Mouse (Mus musculus) forebrain, embryonic 14.5 days (tissue): ENCODE data around the gene Ntm. TPM values are rescaled to one million over a fixed set of nuclear protein-coding genes. Genes with fewer than 3 reads are reported as not detected.

Experiments used
- ATAC-seq: fragments of 200-750 bp; cut with Nextera tagmentation; 2 replicates; pipeline ENCODE4 v1.8.0; 2017; ENCODE audit warnings: mild to moderate bottlenecking, moderate library complexity
- DNase-seq: peaks from one replicate; pipeline ENCODE4 v3.0.0-alpha.2; 2015; ENCODE audit warnings: low spot score
- H3K27ac ChIP-seq: fragments of 300-500 bp; sonication (generic); 2 replicates; pipeline ENCODE4 v1.5.1; 2014; ENCODE audit warnings: low read depth, mild to moderate bottlenecking, control low read depth, low read length, moderate library complexity
- H3K27me3 ChIP-seq: fragments of 300-500 bp; sonication (generic); replicated peaks from 2 replicates; pipeline ENCODE4 v1.6.1; 2014; ENCODE audit warnings: low read length, control low read depth, mixed read lengths; ENCODE audit not compliant: control insufficient read depth, insufficient read depth
- H3K36me3 ChIP-seq: fragments of 300-500 bp; sonication (generic); 2 replicates; pipeline ENCODE4 v1.6.1; 2014; ENCODE audit warnings: low read length, control low read depth; ENCODE audit not compliant: control insufficient read depth, insufficient read depth
- H3K4me1 ChIP-seq: fragments of 300-500 bp; sonication (generic); 2 replicates; pipeline ENCODE4 v1.6.1; 2014; ENCODE audit warnings: antibody characterized with exemption, low read length, control low read depth; ENCODE audit not compliant: control insufficient read depth, insufficient read depth
- H3K4me2 ChIP-seq: fragments of 300-500 bp; sonication (generic); 2 replicates; pipeline ENCODE4 v1.6.1; 2014; ENCODE audit warnings: mild to moderate bottlenecking, control low read depth, low read length
- H3K4me3 ChIP-seq: fragments of 300-500 bp; sonication (generic); 2 replicates; pipeline ENCODE4 v1.5.1; 2014; ENCODE audit warnings: low read depth, low read length, control low read depth
- H3K9ac ChIP-seq: fragments of 300-500 bp; sonication (generic); 2 replicates; pipeline ENCODE4 v1.6.1; 2014; ENCODE audit warnings: mild to moderate bottlenecking, low read length, control low read depth, moderate library complexity
- H3K9me3 ChIP-seq: fragments of 300-500 bp; sonication (generic); replicated peaks from 2 replicates; pipeline ENCODE4 v1.6.1; 2016; ENCODE audit warnings: low read length, control low read depth, mixed read lengths; ENCODE audit not compliant: control insufficient read depth
- WGBS: fragments of 180-500 bp; shearing (Covaris S2); extraction: QIAGEN DNeasy Blood & Tissue Kit; methylation state at CpG from one replicate; pipeline ENCODE4 v1.1.7; 2014; 5-methylcytosine and 5-hydroxymethylcytosine counted together
- polyA plus RNA-seq: library from polyadenylated mRNA; unstranded; fragments of >200 nt; fragmentation: Nextera tagmentation; extraction: Ambion mirVana; gene quantifications from 2 replicates; pipeline ENCODE4 v1.2.1, GENCODE M21; 2014

Ntm gene
- polyA plus RNA-seq, 1 experiment from 2014 or later = 72.9 TPM

DNA sequence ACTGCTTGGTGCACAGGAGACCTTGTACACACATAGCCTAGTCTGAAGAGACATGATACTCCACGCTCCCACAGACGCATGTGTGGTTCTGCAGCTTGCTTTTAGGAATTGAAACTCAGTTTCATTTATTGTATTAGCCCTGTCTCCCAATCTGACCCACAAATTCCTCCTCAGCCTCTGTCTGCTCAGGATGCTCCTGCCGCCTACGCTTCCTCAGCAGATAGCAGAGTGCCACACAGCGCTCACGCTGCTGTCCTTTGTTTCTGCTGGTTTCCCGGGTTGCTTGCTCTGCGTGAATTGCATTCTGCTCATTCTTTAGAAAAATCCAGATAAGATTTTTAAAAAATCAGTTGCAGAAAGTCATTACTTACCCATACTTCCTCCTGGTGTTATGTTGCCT is 647.1 kb downstream of the Ntm start:
- H3K36me3 ChIP-seq = no peaks in the 10 kb centered on the region
- peaks cover 20% of the 10 kb centered on the region for H3K4me1 ChIP-seq
- peak; percentile 44 for DNase-seq
- H3K4me3 ChIP-seq = no peak overlapping the region
- H3K9ac ChIP-seq = 0 out of 2 replicates have a peak overlapping the region, but pooled peaks have one; percentile 40
- H3K27me3 ChIP-seq = no peaks in the 10 kb centered on the region
- no peak for ATAC-seq
- no peaks in the 10 kb centered on the region for H3K9me3 ChIP-seq
- peak overlapping the region; percentile 6; the same call in 1 of the 2 replicates for H3K27ac ChIP-seq
- 31% methylated on average over 8 of the region's 8 CpGs for WGBS
- no peak overlapping the region for H3K4me2 ChIP-seq

DNA sequence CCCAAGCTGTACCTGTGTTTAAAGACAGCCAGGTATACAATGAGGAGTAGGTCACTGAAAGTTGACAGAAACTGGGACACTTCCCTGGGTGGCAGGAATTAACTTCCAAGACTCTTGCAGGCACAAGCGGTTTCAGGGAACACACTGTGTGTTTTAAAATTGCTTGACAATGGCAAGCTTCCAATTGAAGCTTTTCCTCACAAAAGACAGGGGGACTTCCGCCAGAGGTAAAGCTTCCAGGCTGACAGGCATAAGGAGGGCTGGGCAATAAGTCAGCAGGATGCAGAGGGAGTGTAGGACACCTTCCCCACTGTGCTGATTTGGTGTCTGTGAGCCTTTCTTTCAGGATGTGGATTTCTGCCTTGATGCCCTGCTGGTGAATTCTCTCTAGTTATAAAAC is 656.0 kb downstream of the Ntm start:
- DNase-seq (peak; percentile 30), ATAC-seq (no peak; the same call in 1 of the 2 replicates)
- H3K27ac ChIP-seq = no peak overlapping the region
- no peaks in the 10 kb centered on the region for H3K4me1 ChIP-seq
- H3K9ac ChIP-seq = no peak overlapping the region
- H3K36me3 ChIP-seq = no peaks in the 10 kb centered on the region
- H3K4me3 ChIP-seq = no peak overlapping the region
- H3K27me3 ChIP-seq = no peaks in the 10 kb centered on the region
- H3K9me3 ChIP-seq = no peaks in the 10 kb centered on the region
- no peak overlapping the region for H3K4me2 ChIP-seq
- WGBS = 6% methylated on average over 2 of the region's 2 CpGs

DNA sequence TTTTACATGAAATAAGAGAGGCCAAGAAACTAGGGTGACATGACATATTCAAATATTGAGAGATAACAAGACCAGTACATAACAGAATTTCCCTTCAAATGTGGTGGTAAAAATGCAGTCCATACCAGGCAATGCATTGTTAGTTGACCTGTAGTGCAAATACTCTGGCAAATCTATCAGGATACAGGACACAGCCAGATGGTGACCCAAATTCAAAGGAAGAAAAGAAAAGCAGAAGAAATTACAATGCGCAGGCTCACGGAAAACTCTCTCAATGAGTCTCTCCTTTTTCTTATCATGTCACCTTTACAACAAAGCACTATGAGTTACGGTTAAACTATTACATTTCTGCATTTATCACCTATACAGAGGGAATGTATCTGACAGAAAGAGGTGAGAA is 664.6 kb downstream of the Ntm start:
- 82% methylated on average over 3 of the region's 3 CpGs for WGBS
- Histone ChIP-seq H3K9me3 (no peaks in the 10 kb centered on the region), H3K4me3 (no peak overlapping the region), H3K27me3 (no peaks in the 10 kb centered on the region), H3K4me1 (no peaks in the 10 kb centered on the region), H3K9ac (no peak overlapping the region), H3K27ac (no peak overlapping the region), H3K4me2 (no peak overlapping the region), H3K36me3 (no peaks in the 10 kb centered on the region)
- DNase-seq (no peak), ATAC-seq (no peak)

DNA sequence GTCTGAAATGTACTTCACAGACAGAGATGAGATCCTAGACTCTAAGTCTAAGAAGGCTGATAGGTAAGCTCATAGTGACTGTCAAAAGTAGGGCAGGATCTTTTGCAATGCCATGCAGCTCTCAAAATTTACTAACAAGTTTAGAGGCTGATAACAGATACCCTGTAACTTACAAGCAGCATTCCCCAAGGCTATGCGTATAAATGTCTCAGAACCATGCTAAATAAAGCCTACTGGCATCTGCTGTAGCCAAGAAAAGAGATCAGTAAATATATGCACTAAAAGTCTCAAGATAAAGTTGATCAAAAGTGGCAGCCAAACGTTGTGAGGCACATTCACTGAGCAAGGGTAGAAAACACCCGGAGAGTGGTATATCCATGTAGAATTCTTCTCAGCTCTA is 666.2 kb downstream of the Ntm start:
- H3K4me2 ChIP-seq = no peak overlapping the region
- no peaks in the 10 kb centered on the region for H3K4me1 ChIP-seq
- no peak overlapping the region for H3K27ac ChIP-seq
- no peaks in the 10 kb centered on the region for H3K36me3 ChIP-seq
- no peak overlapping the region for H3K4me3 ChIP-seq
- H3K9me3 ChIP-seq = no peaks in the 10 kb centered on the region
- no peak for DNase-seq
- no peaks in the 10 kb centered on the region for H3K27me3 ChIP-seq
- 92% methylated on average over 3 of the region's 3 CpGs for WGBS
- no peak for ATAC-seq
- H3K9ac ChIP-seq = no peak overlapping the region

DNA sequence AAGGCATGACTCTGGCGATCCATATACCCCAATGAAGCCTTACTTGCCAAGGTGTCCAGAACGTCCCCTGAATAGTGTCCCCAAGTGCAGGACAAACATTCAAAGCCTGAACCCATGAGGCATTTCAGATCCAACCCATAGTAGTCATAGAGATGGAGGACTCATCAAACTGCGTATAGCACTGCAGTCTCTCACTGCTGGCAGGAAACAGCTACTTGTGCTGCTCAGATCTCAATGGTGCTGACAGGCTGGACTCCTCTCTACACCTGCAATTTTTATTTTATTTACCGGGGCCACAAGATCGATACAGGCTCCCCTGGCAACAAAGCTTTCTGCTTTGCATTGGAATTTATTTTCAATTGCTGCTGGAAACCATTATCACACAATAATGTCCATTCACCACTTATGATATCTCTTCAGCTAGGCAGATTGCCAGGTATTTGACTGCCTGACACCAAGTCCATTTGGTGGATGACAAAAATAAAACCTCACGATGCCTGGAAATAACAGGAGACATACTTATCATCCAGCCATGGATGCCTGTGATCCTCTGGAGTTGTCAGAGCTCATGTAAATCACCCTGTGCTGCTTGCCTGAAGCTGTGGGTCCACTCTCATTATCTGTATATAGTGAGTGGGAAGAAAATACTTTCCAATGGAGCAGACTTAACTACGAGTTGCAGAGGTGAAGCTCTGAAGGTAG is 674.8 kb downstream of the Ntm start:
- H3K4me2 ChIP-seq = no peak overlapping the region
- H3K9me3 ChIP-seq = no peaks in the 10 kb centered on the region
- DNase-seq (no peak), ATAC-seq (no peak)
- H3K4me3 ChIP-seq = no peak overlapping the region
- no peak overlapping the region for H3K27ac ChIP-seq
- WGBS = 89% methylated on average over 7 of the region's 7 CpGs
- H3K36me3 ChIP-seq = no peaks in the 10 kb centered on the region
- no peaks in the 10 kb centered on the region for H3K4me1 ChIP-seq
- H3K27me3 ChIP-seq = no peaks in the 10 kb centered on the region
- no peak overlapping the region for H3K9ac ChIP-seq

DNA sequence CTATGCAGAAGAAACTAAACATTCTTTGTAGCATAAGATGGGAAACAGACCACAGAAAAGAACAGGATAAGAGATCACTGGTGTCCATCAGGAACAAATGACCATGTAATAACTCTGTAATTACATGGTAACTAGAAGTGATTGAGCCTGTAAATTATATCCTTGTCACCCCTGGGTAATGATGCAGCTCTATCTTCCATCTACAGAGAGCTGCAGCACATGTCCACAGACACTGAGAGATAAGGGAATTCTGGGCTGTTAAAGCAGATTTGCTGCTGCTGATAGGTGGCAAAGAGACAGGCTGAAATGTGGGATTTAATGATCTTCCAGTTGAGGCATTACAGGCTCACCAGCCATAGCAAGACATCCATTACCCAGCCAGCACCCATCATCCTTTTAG is 677.8 kb downstream of the Ntm start:
- Histone ChIP-seq H3K4me1 (no peaks in the 10 kb centered on the region), H3K27me3 (no peaks in the 10 kb centered on the region), H3K27ac (no peak overlapping the region), H3K9ac (no peak overlapping the region), H3K9me3 (no peaks in the 10 kb centered on the region), H3K4me3 (no peak overlapping the region), H3K36me3 (no peaks in the 10 kb centered on the region), H3K4me2 (no peak overlapping the region)
- peak; percentile 20 for DNase-seq
- no peak for ATAC-seq

- no peaks in the 10 kb centered on the region for H3K36me3 ChIP-seq
- no peak overlapping the region for H3K4me3 ChIP-seq
- no peak overlapping the region for H3K4me2 ChIP-seq
- H3K27me3 ChIP-seq = no peaks in the 10 kb centered on the region
- no peaks in the 10 kb centered on the region for H3K4me1 ChIP-seq
- 83% methylated on average over 3 of the region's 3 CpGs for WGBS
- H3K27ac ChIP-seq = no peak overlapping the region
- DNase-seq (no peak), ATAC-seq (no peak)
- no peak overlapping the region for H3K9ac ChIP-seq
- H3K9me3 ChIP-seq = no peaks in the 10 kb centered on the region
Measured at GRCm38 (mm10) chr9:29272861-29273260, 690.1 kb downstream of the Ntm start.

GRCm38 (mm10) chr9:29269988-29270387 is 693.0 kb downstream of the Ntm start:
- ATAC-seq = no peak
- WGBS = 87% methylated on average over 6 of the region's 6 CpGs

GRCm38 (mm10) chr9:29269277-29269646 is 693.7 kb downstream of the Ntm start:
- Histone ChIP-seq H3K4me3 (no peak overlapping the region), H3K9ac (no peak overlapping the region), H3K36me3 (no peaks in the 10 kb centered on the region), H3K4me2 (no peak overlapping the region), H3K9me3 (no peaks in the 10 kb centered on the region), H3K27me3 (no peaks in the 10 kb centered on the region), H3K27ac (no peak overlapping the region), H3K4me1 (no peaks in the 10 kb centered on the region)
- no peak for ATAC-seq
- no peak for DNase-seq
- WGBS = 84% methylated on average over 2 of the region's 2 CpGs

More at GRCm38 (mm10) chr9:29269988-29270387, 693.0 kb downstream of the Ntm start:
- no peaks in the 10 kb centered on the region for H3K4me1 ChIP-seq
- no peaks in the 10 kb centered on the region for H3K36me3 ChIP-seq
- no peak overlapping the region for H3K4me3 ChIP-seq
- no peaks in the 10 kb centered on the region for H3K9me3 ChIP-seq
- no peak overlapping the region for H3K9ac ChIP-seq
- H3K27me3 ChIP-seq = no peaks in the 10 kb centered on the region
- H3K4me2 ChIP-seq = no peak overlapping the region
- H3K27ac ChIP-seq = no peak overlapping the region
- DNase-seq = no peak
